Mouse (Mus musculus) ES-Bruce4 (cell line): Measurements from ENCODE around the gene Park7. TPM values are rescaled to one million over a fixed set of nuclear protein-coding genes. Genes with fewer than 3 reads are reported as not detected.

Experiments used
- H3K27ac ChIP-seq: 2 replicates; pipeline ENCODE4 v1.5.1; 2012; ENCODE audit warnings: low read length, inconsistent platforms; ENCODE audit not compliant: insufficient read depth
- H3K27me3 ChIP-seq: 2 replicates; pipeline ENCODE4 v1.6.1; 2012; ENCODE audit warnings: mild to moderate bottlenecking, low read length, inconsistent platforms; ENCODE audit not compliant: control insufficient read depth, poor library complexity, insufficient read depth, severe bottlenecking
- H3K36me3 ChIP-seq: 2 replicates; pipeline ENCODE4 v1.6.1; 2012; ENCODE audit warnings: inconsistent platforms, mild to moderate bottlenecking, low read length, moderate library complexity; ENCODE audit not compliant: control insufficient read depth, poor library complexity, insufficient read depth, severe bottlenecking
- H3K4me1 ChIP-seq: one replicate; pipeline ENCODE4 v1.8.1; 2011; ENCODE audit warnings: low read length; ENCODE audit not compliant: control insufficient read depth, insufficient read depth
- H3K4me3 ChIP-seq: 2 replicates; pipeline ENCODE4 v1.5.1; 2011; ENCODE audit warnings: low read depth, mild to moderate bottlenecking, low read length
- H3K9ac ChIP-seq: 2 replicates; pipeline ENCODE4 v1.6.1; 2012; ENCODE audit warnings: low read depth, mild to moderate bottlenecking, inconsistent platforms; ENCODE audit not compliant: poor library complexity, severe bottlenecking
- H3K9me3 ChIP-seq: replicated peaks from 2 replicates; pipeline ENCODE4 v1.6.1; 2012; ENCODE audit warnings: mild to moderate bottlenecking, low read length, inconsistent platforms; ENCODE audit not compliant: control insufficient read depth, poor library complexity, insufficient read depth, severe bottlenecking
- CTCF ChIP-seq: IDR thresholded peaks from one replicate; pipeline ENCODE4 v1.8.1; 2011; ENCODE audit warnings: low read depth, low read length
- EP300 ChIP-seq: IDR thresholded peaks from 2 replicates; pipeline ENCODE4 v1.6.1; 2011; ENCODE audit warnings: low read depth, low read length; ENCODE audit not compliant: insufficient read depth
- POLR2A ChIP-seq: IDR thresholded peaks from one replicate; pipeline ENCODE4 v1.8.1; 2011; ENCODE audit warnings: low read length; ENCODE audit not compliant: insufficient read depth
- polyA plus RNA-seq: library from polyadenylated mRNA; stranded (reverse); fragments of >200 nt; gene quantifications from 2 replicates; pipeline ENCODE4 v1.2.4, GENCODE M21; 2011; ENCODE audit warnings: low read depth; ENCODE audit not compliant: missing spikeins, insufficient read depth, insufficient read length

Park7 gene
- polyA plus RNA-seq, 1 experiment = 215 TPM

GRCm38 (mm10) chr4:150852479-150852878 lies 61.8 kb downstream of the Park7 start:
- Histone ChIP-seq H3K4me3 (no peak overlapping the region), H3K9me3 (no peaks in the 10 kb centered on the region), H3K9ac (no peak overlapping the region), H3K36me3 (no peaks in the 10 kb centered on the region), H3K4me1 (no peaks in the 10 kb centered on the region), H3K27ac (no peak overlapping the region), H3K27me3 (no peaks in the 10 kb centered on the region)
- TF ChIP-seq POLR2A (no peak), EP300 (no peak), CTCF (no peak)

GRCm38 (mm10) chr4:150852045-150852444 lies 62.2 kb downstream of the Park7 start:
- H3K4me3 ChIP-seq = no peak overlapping the region
- no peaks in the 10 kb centered on the region for H3K27me3 ChIP-seq

GRCm38 (mm10) chr4:150850893-150851292 lies 63.3 kb downstream of the Park7 start:
- Histone ChIP-seq H3K36me3 (no peaks in the 10 kb centered on the region), H3K27ac (no peak overlapping the region), H3K9me3 (no peaks in the 10 kb centered on the region), H3K27me3 (no peaks in the 10 kb centered on the region), H3K9ac (no peak overlapping the region), H3K4me1 (no peaks in the 10 kb centered on the region), H3K4me3 (no peak overlapping the region)
- no peak for TF ChIP-seq EP300
- TF ChIP-seq POLR2A = no peak
- TF ChIP-seq CTCF = no peak

More at GRCm38 (mm10) chr4:150852045-150852444, 62.2 kb downstream of the Park7 start:
- Histone ChIP-seq H3K9me3 (no peaks in the 10 kb centered on the region), H3K4me1 (no peaks in the 10 kb centered on the region), H3K27ac (no peak overlapping the region), H3K9ac (no peak overlapping the region), H3K36me3 (no peaks in the 10 kb centered on the region)
- no peak for TF ChIP-seq POLR2A
- no peak for TF ChIP-seq EP300
- no peak for TF ChIP-seq CTCF

GRCm38 (mm10) chr4:150849964-150850363 lies 64.3 kb downstream of the Park7 start:
- Histone ChIP-seq H3K36me3 (no peaks in the 10 kb centered on the region), H3K4me1 (no peaks in the 10 kb centered on the region), H3K9ac (no peak overlapping the region), H3K9me3 (no peaks in the 10 kb centered on the region), H3K27me3 (no peaks in the 10 kb centered on the region), H3K4me3 (no peak overlapping the region), H3K27ac (no peak overlapping the region)
- no peak for TF ChIP-seq CTCF

Other genes starting within 250 kb of the Park7 start
- gene Errfi1, start 60.5 kb downstream of the Park7 start, polyA plus RNA-seq = 44.2 and 44.3 TPM in 2 replicates
- gene Tnfrsf9, start 125 bp upstream of the Park7 start, polyA plus RNA-seq = 1.1 and 1.6 TPM in 2 replicates
- not detected in 2 replicates for gene Uts2, start 82.7 kb upstream of the Park7 start, polyA plus RNA-seq
- 11.9 and 14.1 TPM in 2 replicates for gene Per3, start 130.2 kb upstream of the Park7 start, polyA plus RNA-seq
- gene Vamp3, start 143.5 kb upstream of the Park7 start, polyA plus RNA-seq = 68.2 and 77.0 TPM in 2 replicates
- gene Gm13090, start 175.1 kb upstream of the Park7 start, polyA plus RNA-seq = not detected in 2 replicates